Mouse (Mus musculus) spleen, postnatal 4 days (tissue): Measurements from ENCODE around the gene Rab7b.

ENCODE experiments used
- DNase-seq, 2 experiments: peaks; one replicate each; pipeline ENCODE4 v3.0.0; 2022; ENCODE audit warnings: low spot score in 2 of 2

Rab7b gene

GRCm38 (mm10) chr1:131695308-131695707 is 6.8 kb downstream of the Rab7b start:
- DNase-seq, result no peak

GRCm38 (mm10) chr1:131696325-131696724 is 7.8 kb downstream of the Rab7b start:
- DNase-seq, result no peak

GRCm38 (mm10) chr1:131698770-131699169 is 10.3 kb downstream of the Rab7b start:
- DNase-seq, result no peak

GRCm38 (mm10) chr1:131699642-131700041 is 11.1 kb downstream of the Rab7b start:
- no peak for DNase-seq

- no peak for DNase-seq
Observed at GRCm38 (mm10) chr1:131700447-131700846, 12.0 kb downstream of the Rab7b start.

GRCm38 (mm10) chr1:131701391-131701790 is 12.9 kb downstream of the Rab7b start:
- peak in 1 of 2 experiments; percentile 48 for DNase-seq

- no peak for DNase-seq
Observed at GRCm38 (mm10) chr1:131702094-131702766, 13.7 kb downstream of the Rab7b start.

GRCm38 (mm10) chr1:131703482-131703881 is 15.0 kb downstream of the Rab7b start:
- no peak for DNase-seq

- DNase-seq, result peak; percentile 62 to 83
Observed at GRCm38 (mm10) chr1:131708338-131708737, 19.8 kb downstream of the Rab7b start.

- no peak for DNase-seq
Observed at GRCm38 (mm10) chr1:131711518-131711917, 23.0 kb downstream of the Rab7b start.

- DNase-seq, result peak; percentile 75 to 90
Observed at GRCm38 (mm10) chr1:131712386-131712785, 23.9 kb downstream of the Rab7b start.

- no peak for DNase-seq
Observed at GRCm38 (mm10) chr1:131714388-131715337, 26.2 kb downstream of the Rab7b start.

- no peak for DNase-seq
Observed at GRCm38 (mm10) chr1:131718952-131719694, 30.6 kb downstream of the Rab7b start.

GRCm38 (mm10) chr1:131721989-131722388 is 33.5 kb downstream of the Rab7b start:
- no peak for DNase-seq

- no peak for DNase-seq
Observed at GRCm38 (mm10) chr1:131723549-131723948, 35.1 kb downstream of the Rab7b start.

- DNase-seq, result no peak
Observed at GRCm38 (mm10) chr1:131726586-131726985, 38.1 kb downstream of the Rab7b start.

- DNase-seq, result no peak
Observed at GRCm38 (mm10) chr1:131730639-131731437, 42.3 kb downstream of the Rab7b start.

- DNase-seq, result no peak
Observed at GRCm38 (mm10) chr1:131733474-131734180, 45.1 kb downstream of the Rab7b start.

GRCm38 (mm10) chr1:131734657-131735273 is 46.3 kb downstream of the Rab7b start:
- no peak for DNase-seq

GRCm38 (mm10) chr1:131736494-131736893 is 48.0 kb downstream of the Rab7b start:
- DNase-seq, result no peak
